Mouse (Mus musculus): ENCODE measurements around the gene Ascl1.
A peak's percentile ranks its signal among the peaks of the same experiment; 100 is the strongest.

The Ascl1 gene

DNA sequence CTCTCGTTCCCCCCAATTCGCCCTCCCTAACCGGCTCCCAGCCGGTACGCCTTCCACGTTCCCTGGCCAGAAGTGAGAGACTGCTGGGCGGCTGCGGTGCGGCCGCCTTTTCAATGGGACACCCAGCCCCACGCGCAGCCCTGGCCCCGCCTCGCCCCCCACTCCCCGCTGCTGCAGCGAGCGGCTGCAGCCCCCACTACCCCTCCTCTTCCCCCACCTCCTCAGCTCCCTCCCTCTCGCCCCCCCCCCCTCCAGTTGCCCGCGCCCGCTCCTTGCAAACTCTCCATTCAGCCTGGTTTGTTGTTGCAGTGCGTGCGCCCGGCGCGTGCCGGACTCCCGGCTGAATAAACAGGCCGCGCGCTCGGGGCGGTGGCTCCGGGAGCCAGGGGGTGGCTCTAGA is at the start of gene Ascl1:
TSS of gene Ascl1 (minus strand) at position 85 of the 400 bp plus-strand sequence.
- peak; percentile 77 for DNase-seq

DNA sequence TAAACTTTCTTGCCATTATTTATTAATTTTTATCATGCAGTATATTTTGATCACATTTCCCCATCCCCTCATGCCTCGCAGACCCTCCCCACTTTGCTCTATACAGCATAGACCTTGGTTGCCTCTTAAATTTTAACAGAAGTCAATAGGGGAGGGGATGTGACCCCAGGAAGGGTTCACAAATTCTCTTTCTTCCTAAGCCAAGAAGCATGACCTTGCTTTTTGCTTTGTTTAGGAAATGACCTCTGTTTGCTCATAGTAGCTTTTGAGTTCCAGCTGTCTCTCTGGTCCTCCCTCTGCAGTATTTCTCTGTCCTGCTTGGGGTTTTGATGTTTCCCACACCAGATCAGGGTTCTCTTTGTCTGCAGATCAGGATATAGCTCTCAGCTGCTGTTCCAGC is 40.7 kb upstream of the Ascl1 start:
- DNase-seq, result no peak

DNA sequence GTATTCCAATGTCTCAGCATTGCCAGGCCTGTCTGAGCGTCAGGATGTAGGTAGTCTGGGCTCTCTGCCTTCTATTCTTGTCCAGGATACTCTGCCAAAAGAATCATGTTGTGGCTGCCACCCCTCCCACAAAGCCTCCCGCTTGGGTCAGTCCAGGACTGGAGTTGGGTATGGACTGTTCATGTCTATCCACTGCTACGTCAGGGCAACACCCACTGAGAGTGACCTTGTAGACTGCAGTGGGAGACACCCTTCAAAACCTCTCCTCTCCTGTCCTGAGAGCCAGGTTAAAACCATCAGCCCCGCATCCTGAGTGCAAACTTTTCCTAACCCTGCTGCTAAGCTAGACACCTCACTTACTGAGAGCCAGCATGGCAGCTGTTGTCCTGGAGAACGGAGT is 28.2 kb upstream of the Ascl1 start, which contains the start of gene Pah:
TSS of gene Pah (plus strand) at position 150 of the 400 bp plus-strand sequence.
- DNase-seq, result peak; percentile 94

DNA sequence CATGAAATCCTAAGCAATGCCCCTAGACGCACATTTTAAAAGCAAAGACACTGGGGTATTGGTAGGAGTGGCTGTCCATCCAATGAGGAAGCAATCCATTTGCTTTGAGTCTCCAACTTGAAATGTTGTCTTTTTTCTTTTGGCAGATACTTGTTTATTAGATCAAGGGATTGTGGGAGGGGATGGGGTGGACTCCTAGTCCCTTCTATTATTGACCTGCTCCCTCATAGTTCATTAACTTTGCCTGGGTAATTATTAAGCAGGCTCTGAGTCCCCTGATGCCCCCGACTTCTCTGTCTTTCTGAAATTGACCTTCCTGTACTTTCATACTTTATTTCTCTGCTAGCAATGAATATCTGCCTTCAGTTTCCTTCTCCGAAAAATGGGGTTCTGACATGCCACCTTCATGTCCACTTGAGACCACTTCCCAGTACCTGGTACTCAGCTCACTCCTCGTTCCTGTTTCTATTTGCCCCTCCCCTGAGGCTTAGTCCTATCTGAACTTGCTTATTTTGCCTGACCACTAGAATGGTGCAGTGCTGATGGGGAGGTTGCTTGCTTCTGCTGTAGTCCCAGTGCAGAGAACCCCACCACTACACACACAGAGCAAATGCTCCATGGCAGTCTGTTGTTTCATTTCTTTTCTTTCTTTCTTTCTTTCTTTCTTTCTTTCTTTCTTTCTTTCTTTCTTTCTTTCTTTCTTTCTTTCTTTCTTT is 27.1 kb upstream of the Ascl1 start:
- DNase-seq, result no peak

DNA sequence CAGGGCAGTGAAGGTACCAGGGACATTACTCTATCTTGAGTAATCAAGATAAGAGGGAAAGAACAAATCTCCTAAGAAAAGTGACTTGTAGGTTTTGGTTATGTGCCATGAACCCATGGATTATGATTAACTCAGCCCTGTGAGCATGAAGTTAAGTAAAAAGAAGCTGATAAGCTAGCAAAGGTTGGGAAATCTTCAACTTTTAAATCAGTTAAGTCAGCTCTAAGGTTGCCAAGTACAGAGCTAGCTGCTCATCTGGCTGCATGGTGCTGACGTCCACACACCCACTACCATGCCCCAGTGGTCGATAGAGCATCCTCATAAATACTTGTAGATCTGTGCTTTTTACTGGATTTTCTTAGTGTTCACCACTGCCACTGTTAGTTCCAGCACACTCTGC is 25.1 kb upstream of the Ascl1 start:
- DNase-seq, result no peak

DNA sequence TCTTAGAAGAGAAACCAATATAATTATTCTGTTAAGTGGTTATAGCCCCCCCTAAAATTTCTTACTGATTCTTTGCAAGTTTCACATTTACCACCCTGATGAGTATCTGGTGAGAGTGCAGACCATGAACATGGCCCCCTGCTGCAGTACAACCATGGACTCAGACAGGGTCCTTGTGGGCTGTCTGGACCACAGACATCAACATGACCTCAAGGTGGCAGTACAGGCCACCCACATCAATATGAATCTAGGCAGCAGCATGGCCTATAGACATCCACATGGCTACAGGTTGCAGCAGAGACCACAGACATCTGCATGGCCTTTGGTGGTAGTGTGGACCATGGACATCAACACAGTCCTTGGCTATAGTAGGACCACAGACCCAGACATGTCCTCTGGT is 19.6 kb upstream of the Ascl1 start:
- DNase-seq, result no peak

DNA sequence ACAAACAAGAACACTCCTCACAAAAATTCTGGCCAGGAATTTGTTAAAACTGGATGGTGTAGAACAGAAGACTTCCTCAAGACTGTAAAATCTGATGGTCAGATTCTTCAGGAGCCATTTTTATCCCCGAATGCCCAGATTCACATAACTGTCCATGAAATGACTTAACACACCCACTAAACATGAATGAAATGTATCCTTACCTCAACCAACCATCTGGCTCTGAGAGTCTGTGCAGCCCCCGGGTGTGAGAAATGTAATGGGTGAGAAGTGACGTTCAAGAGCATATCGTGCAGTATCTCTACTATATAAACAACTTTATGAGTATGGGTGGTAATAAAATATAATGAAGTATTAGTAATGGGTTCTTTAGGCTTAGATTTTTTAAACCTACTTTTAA is 15.1 kb upstream of the Ascl1 start:
- no peak for DNase-seq

DNA sequence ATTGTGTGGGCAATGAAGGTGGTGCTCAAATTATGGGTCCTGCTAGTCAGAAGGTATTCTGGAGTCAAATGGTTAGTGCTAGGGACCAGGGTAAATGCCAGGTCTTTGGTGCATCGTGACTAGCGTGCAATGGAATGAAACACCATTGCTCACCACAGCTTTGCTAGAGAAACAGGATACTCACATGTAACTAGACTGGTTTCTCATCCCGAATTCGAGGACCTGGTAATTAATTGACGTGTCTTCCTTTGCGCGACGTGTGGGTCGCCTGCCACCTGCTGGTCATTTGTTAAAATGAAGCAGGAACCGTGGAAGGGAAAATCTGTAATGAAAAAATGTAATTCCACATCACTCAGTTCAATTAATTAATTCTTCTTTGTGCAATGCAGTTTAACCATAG is 10.5 kb upstream of the Ascl1 start:
- DNase-seq, result no peak

DNA sequence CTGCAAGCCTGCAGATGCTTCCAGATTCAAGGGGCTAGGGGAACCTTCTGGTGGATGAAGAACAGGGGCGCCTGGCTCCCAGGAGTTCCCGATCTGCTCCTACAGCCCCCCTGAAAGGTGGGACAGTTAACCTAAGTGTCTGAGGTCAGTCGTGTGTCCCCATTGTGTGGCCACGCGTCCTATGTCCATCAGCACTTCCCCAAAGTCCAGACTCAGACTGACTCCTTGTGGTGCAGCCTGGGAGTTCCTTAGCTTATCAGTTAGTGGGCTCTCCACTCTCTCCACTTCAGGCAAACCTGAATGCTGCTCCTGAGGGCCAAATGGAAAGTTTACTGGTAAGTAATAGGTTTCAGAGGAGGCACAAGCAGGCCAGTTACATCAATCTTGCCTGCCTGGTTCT is 8.8 kb upstream of the Ascl1 start:
- DNase-seq, result peak; percentile 59

DNA sequence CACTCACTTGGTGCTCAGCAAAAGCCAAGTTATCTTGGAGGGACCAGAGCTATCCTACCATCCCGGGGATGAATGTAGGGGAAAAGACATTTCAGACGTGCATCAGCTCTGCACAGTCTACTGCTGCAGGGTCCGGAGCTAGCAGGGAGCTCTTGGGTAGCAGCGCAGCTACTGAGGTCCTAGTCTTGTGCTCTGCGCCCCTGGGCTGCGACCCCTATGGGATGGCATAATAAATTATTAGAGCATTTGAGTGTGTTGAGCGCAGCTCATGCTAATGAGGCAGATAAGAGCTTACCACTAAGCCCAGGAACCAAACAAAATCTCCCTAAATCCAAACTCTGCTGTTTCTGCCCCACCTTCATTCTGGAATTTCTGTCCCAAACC is 8.2 kb upstream of the Ascl1 start:
- no peak for DNase-seq

DNA sequence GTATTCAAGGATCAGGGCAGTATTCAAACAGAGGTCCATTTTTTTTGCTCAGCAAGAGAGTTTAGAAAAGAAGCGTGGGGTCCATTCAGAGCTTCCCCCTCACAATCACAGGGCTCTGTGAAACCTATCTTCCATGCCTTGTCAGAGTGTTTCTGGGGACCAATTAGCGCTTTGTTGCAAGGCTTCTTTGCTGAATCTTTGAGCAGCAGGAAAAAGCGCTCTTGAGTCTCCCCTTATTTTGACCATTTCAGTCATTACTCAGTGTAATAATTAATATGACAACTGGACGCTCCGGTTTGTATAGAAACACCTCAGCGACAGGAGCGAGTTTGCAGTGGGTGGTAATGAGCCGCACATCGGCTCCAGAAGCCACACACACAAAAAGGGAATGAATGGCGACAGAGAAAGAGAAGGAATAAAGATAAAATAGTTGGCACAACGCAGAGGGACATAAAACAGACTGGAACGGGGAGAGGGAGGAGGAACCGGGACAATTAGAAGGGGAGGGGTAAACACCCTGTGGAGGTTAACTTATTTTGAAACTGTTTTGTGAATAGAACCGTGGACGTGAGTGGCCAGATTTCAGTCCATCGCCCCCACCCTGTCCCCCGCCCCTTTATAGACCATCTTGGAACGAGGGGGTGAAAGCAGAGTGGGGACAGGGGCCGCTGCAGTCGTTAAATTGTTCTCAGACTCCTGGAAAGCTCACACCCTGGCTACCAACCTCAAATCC is 7.6 kb upstream of the Ascl1 start:
- DNase-seq, result no peak

DNA sequence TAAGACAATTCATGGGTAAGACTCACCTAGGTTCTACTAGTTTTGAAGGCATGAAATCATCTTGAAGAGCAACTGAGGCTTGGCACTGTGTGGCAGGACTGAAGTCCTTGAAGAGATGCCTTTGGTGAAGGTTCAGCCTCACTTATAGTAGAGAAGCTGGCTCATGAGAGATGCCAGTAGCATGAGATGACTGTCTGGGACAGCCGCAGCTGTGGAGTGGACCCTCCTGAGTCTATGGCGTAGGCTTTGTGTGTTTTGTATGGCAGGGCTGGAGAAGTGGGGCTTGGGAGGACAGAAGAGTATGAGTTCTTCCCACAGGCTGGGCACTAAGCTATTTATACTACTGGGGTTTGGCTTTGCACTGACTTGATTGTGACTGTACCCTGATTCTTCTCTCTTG is 3.6 kb upstream of the Ascl1 start:
- no peak for DNase-seq

DNA sequence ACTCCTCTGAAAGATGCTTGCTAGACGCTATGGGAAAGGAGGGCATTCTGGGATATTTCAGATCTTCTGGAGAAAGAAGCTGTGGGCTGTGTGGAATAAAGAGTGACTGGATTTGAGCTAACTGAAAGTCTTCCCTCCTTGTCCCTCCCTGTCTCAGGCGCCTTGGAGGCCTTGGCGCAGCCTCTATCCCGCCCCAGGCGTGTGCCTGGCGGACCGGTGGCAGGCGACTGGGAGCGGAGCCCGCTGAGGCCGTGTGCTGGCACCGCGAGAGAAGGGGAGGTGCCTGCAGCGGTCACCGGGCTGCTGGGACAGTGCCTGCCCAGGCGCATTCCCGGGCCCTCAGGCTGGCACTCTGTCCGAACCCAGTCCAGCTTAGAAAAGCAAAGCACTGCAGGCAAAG is 1.1 kb upstream of the Ascl1 start:
- peak; percentile 92 for DNase-seq

DNA sequence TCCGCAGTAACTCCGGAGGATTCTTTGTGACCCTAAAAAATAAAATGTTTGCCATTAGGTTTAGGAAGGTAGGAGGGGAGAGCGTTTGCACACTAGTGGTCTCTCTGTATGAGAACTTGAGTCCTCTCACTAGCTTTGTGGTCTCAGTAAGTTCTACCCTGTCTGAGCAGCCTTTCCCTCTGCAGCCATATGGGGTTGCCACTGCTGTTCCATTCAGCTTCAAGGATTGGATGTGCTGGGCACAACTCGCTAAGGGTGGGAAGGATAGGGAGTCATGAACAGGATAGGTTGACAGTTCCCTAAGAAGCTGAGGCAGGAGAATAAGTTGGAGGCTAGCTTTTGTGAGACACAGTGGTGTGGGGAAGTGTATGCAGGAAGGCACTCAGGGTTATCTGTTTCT is 716 bp upstream of the Ascl1 start:
- no peak for DNase-seq

DNA sequence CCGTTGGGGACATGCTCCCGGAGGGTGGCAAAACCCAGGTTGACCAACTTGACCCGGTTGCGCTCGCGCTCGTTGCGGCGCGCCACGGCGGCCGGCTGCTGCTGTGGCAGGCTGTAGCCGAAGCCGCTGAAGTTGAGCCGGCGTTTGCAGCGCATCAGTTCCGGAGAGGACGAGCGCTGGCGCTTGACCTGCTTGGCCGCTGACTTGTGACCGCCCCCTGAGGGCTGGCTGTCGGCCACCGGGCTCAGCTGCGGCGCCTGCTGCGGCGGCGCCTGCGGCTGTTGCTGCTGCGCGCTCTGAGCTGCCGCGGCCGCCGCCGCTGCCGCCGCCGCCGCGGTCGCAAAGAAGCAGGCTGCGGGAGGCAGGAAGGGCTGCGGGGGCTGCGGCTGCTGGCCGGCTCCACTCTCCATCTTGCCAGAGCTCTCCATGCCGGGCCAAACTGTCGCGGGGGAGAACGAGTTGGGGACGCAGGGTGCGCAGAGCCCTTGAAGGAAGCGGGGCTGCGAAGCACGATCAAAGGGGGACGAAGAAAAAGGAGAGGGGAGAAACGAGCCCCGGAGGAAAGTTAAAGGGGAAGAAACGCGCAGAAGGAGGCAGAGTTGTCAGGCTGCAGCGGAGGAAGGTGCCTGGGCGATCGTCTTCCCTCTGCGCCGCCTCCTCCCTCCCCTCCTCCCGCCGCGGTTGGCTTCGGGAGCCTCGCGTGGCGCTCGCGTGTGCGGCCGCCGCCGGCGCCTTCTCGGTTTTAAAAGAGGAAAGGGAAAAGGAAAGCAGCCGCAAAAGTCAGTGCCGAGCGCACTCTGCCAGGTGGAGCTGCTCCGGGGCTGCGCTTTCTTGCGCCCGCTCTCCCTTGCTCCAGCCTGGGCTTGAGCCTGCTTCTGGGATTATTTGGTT is 554 bp downstream of the Ascl1 start:
- DNase-seq, result peak; percentile 92

DNA sequence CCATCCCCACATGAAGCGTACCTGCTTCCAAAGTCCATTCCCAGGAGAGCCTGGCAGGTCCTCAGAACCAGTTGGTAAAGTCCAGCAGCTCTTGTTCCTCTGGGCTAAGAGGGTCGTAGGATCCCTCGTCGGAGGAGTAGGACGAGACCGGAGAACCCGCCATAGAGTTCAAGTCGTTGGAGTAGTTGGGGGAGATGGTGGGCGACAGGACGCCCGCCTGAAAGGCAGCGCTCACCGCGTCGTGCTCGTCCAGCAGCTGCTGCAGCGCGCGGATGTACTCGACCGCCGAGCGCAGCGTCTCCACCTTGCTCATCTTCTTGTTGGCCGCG is 1.2 kb downstream of the Ascl1 start:
- DNase-seq, result no peak

DNA sequence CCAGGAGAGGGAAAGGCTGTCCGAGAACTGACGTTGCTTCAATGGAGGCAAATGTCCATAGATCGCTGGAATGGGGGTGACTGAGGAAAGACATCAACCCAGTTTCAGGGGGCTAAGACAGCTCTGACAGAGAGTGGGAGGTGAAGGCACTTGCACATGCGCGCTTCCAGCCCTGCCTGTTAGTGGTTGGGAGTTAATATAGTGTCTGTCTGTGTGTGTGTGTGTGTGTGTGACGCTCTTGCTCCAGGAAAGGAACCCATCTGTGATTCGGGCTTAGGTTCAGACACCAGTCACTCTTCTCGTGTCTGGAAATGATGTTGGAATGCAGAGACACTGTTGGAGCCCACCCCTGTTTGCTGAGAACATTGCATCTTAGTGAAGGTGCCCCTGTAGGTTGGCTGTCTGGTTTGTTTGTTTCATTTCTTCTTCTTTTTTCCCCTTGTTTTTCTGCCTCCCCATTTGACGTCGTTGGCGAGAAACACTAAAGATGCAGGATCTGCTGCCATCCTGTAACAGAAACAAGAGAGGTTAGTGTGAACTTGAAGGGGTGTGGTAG is 1.9 kb downstream of the Ascl1 start:
- peak; percentile 70 for DNase-seq

DNA sequence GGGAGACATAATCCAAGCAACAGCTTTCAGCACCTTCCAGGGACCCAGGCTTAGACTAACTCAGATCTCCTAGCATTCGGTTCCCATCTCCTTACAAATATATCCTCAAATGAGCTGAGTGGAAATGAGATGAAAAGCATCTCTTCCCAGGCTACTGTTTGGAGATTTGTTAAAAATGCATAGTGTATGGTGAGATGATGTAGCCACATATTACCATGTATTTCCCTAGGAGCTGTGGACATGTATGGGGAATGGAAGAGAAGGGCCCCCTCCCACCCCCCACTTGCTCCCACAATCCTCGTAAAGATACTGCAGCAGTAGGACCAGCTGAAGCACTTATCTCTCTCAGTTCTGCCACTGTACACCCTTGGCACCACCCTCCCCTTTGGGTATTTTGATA is 3.1 kb downstream of the Ascl1 start:
- no peak for DNase-seq

DNA sequence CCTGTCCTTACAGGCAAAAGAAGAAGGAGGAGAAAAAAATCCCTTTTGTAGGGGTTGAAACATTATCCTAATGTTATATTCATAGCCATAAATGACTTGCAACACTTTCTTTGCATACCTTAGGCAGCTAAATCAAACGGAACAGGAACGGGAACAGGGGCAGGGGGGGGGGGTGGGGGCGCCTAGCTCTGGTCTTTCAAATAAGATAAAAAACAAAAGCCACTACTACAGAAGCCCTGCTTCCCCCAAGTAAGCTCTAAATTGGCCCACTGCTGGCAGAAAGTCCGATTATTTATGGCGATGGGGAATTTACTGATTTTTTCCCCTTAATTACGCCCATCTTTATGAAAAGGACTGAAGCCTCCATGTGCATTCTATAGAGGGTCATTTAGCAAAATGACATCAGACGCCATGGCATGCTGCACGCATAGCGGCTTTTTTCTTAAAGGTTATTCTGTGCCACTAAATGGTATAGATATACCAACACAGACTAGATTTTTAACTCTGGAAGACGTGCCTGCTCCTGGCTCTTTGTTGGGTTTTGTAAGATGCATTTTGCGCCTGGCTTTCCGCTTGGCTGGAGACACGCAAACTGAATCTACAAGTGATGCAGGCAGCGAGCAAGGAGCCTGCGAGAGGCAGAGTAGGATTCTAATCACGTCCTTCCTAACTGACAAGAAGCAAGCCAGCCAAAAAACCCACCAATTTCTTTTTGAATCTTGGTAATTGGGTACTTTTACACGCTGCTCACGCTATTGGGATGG is 4.0 kb downstream of the Ascl1 start:
- DNase-seq, result no peak

DNA sequence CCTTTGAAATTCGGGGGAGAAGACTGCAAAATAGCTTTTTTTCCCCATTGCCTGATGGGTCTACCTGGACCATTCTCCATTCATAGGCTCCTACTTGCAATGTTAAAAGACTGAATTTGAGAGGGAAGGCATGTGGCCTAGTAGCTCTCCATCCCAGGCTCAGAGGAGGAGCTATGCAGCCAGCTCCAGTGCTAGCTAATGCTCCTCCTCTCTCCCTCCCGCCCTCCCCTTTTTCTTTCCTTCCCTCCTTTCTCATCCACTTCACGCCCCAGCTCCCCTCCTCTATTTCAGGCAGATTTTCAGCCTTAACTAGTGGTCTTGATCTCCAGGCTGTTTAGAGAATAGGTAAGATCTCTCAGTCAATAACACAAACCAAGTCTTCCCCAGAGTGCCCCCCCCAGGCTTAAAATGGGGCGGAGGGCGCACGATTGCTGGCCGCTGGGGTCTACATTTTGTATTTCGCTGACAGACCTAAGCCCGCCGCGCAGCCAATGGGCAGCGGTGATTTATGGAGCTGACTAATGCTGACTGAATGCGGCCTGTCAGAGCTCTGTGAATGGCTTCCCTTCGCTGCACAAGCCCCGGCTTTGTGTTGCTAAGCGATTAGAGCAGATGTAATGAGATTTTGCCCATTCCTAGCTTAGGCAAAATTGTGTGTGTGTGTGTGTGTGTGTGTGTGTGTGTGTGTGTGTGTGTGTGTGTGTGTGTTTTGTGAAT is 4.9 kb downstream of the Ascl1 start:
- DNase-seq, result no peak

DNA sequence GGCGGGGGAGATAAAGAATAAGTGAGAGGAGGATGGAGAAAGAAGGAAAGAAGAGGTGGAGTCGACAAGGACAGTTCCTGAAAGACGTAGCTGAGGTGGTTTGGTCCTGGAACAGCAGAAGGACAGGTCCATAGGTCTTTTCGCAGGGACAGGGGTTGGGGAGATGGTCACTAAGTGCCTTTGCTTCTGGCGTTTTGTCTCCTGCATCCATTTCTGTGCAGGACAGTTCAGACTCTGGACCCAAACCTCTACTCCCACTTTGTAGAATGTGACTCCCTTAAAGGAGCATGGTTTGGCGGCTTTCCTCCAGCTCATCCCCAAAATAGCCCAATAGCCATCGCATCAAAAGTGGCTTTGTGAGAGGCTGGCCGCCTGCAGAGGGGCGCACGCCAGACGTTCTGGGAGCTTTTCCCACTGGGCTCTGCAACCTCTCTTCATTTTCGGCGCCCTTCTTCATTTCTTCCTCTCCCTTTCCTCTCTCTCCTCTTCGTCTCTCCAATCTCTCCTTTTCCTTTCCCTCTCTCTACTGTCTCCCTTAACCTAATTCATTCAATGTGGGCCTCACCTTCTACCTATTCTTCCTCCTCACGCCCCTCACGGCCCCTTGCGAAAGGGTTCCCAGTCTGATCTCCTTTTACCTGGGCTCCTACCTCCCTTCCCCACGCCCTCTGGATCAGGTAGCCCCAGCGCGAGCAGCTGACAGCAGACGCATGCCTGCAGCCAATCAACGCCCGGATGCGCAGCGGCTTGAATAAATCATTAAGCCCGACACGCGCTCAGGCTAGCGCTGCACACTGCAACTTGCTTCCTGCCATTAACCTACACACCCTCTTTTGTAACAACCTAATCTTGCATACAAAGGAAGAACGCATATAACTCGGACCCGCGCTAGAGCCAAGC is 7.5 kb downstream of the Ascl1 start:
- DNase-seq, result no peak
